Mouse (Mus musculus) B cell, adult 2 months (primary cell): Measurements from ENCODE around the gene Palld.

Experiments
- DNase-seq, 2 experiments: peaks; one replicate each; pipeline ENCODE4 v3.0.0; 2022

Gene Palld

GRCm38 (mm10) chr8:61671151-61671550 lies 231.3 kb downstream of the Palld start:
- no peak for DNase-seq

- DNase-seq, result no peak
Measured at GRCm38 (mm10) chr8:61670376-61670775, 232.1 kb downstream of the Palld start.

DNA sequence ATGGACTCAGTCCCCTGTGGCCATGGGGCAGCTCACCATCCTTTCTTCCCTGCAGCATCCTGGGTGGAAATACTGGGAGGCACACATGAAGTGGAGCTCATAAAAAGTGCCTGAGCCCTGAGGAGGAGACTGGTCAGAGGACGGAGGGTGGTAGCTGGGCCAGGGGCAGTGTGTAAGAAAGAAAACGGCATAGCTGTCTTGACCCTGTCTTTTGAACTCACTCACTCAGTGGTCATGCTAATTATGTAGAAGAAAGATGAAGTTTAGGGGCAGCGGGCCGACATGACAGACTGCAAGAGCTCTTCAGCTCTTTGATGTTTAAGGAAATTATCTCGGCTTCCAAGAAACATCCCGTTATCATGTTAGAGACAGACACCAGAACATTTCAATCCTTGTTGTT lies 235.6 kb downstream of the Palld start:
- DNase-seq, result no peak

GRCm38 (mm10) chr8:61665021-61665420 lies 237.5 kb downstream of the Palld start:
- no peak for DNase-seq

GRCm38 (mm10) chr8:61664162-61664561 lies 238.3 kb downstream of the Palld start:
- DNase-seq, result no peak

- DNase-seq, result no peak
Measured at GRCm38 (mm10) chr8:61662829-61663228, 239.7 kb downstream of the Palld start.

- no peak for DNase-seq
Measured at GRCm38 (mm10) chr8:61661611-61662010, 240.9 kb downstream of the Palld start.

DNA sequence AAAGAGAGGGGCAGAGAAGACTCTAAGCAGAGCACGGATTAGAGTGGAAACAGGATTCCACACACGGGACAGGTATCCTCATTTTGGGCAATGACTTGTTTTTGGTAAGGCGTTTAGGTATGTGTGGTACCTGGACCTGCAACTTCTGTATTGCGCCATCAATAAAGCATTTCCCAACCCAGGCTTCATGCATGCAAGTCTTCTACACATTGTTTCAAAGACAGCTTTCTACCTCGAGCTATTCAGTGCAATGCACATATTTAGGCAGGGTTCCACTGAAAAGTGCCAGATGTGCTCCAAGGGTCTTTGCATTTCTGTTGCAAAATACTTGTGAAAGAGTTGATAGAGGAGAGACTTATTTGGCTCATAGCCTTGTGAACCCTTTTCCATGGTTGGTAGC lies 241.5 kb downstream of the Palld start:
- no peak for DNase-seq

DNA sequence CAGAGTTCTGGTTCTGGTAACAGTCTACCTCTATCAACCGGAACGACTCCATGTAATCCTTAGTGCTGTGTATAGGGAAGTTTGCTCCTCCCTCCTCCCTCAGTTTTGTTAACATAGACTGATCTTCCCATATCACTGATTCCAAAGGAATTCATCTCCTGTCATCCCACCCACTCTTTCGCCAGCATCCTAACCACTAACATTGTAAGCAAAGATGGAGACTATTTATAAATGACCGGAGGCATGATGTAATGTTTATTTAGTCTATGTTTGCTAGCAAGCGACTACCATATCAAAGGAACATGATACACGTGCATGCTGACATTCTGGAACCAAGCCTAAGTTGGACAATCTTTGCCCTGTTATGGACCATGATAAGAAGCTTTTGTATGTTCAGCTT lies 250.5 kb downstream of the Palld start:
- DNase-seq, result no peak

DNA sequence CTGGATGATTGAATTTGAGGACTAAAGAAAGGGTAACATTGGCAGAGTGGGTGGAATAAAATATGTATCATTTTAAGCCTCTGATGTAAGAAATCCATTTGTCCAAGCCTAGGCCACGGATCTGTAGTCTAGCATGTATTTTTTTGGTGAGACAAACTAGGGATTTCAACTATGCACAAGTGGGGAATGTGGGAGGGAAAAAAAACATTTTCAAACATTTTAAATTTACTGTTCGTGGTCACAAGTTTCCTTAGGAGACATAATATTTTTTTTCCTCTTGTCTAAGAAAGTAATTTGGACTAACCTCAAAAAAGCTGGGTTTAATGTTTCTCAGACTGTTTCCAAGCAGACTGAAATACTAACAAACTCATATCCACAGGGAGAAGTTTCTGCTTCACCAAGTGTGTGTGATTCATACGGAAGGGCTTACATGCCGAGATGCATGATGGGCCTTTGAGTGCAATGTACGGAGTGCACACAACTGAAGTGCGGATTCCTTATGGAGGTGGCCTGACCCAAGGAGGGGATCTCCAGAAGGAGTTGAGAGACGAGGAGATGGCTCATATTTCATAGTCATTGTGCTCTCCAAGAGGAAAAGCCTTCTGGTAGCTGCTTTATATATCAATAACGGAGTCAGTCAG lies 256.2 kb downstream of the Palld start:
- no peak for DNase-seq

GRCm38 (mm10) chr8:61645642-61646041 lies 256.8 kb downstream of the Palld start:
- no peak for DNase-seq

DNA sequence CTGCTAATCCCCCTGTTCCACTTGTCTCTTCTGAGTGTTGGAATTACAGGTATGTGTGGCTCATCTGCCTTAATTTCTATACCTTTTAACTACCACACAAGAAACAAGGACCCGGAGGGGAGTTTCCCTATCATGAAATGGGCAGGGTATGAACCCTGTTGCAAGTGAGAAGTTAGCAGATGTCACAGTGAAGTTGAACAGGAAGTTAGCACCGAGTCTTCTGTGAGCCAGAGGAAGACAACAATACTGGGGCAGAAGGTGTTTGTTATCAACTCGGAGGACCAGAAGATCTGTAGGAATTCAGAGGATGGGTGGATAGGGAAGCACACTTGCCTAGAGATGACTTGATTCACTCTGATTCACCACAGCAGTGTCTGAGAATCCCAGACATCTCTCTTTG lies 259.3 kb downstream of the Palld start:
- DNase-seq, result no peak

GRCm38 (mm10) chr8:61642358-61642847 lies 260.1 kb downstream of the Palld start:
- no peak for DNase-seq

- no peak for DNase-seq
Measured at GRCm38 (mm10) chr8:61639596-61639995, 262.9 kb downstream of the Palld start.

GRCm38 (mm10) chr8:61639008-61639407 lies 263.5 kb downstream of the Palld start:
- DNase-seq, result no peak

GRCm38 (mm10) chr8:61637736-61638135 lies 264.8 kb downstream of the Palld start:
- DNase-seq, result no peak

DNA sequence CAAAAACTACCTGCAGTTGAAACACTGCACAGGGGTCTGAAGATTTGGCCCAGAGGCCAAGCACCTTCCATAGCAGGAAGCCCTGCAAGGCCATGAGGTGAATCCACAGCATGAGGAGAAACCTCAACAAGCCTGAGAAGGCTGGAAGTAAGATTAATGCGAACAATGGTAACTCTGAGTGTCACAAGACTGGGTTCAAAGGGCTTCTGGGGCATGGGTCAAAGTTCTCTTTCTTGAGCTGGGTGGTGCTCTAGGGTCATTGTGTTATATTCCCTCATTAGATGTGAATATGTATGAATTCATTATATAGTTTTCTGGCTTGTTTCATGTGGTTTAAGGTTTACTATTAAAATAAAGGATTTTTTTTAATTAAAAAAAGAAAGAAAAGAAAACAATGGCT lies 267.7 kb downstream of the Palld start:
- DNase-seq, result no peak

DNA sequence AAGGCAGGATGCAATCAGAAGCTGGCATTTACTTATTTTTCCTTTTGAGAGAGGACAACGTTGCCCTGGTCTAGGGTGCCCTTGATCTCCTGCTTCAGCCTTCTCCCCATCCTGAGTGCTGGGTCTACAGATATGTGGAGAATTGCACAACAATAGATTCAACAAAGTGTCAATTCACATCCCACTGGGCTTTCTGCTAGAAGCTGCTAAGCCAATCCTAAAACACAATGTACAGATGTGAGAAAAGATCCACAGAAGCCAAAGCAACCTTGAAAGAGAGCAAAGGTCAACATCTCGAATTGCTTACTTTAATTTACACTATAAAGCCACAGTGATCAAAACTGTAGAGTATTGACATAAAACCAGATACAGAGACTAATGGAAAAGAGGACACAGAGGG lies 270.2 kb downstream of the Palld start:
- DNase-seq, result no peak

DNA sequence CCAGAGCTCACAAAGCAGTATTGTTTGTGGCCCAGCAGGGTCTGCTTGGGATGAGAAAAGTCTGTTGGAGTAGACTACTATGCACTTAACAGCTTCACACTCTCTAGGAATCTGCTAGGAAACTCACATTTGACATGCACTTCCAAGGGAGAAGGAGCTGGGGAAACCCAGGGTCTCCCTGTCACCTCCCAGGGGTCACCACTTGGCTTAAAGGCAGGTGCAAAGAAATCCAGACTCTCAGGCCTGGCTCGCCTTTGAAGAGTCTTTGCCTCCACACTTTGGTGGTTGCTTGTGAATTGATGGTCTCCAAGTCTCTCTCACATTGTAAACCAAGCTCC lies 272.9 kb downstream of the Palld start:
- DNase-seq, result no peak

GRCm38 (mm10) chr8:61628938-61629630 lies 273.4 kb downstream of the Palld start:
- no peak for DNase-seq

DNA sequence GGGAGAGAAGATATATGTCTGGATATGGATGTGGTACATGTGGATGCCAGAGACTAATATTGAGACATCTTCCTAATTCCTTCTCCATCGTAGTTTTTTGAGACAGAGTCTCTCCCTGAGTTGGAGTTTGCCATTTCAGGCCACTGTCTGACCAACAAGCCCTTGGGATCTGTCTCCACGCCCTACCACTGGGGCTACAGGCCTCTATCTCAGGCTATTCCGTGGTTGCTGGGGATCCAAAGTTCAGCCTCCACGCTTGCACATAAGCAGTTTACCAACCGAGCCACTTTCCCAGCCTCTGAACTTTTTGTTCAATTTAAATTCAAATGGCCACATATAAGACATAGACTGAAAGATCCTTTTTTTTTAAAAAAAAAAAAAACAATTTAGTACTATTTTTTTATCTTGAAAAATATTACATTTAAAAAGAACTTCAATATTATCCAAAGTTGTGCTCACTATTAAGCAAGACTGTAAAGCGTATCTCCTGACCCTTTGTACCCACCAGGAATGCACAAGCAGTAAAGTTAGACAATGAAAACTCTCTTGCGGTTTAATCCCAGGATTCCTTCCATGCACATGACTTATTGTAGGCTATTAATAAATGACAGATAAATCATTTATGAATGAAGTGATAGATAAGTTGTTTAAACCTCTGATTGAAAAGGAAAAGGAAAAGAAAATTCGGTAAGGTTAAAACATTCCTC lies 276.1 kb downstream of the Palld start:
- no peak for DNase-seq

DNA sequence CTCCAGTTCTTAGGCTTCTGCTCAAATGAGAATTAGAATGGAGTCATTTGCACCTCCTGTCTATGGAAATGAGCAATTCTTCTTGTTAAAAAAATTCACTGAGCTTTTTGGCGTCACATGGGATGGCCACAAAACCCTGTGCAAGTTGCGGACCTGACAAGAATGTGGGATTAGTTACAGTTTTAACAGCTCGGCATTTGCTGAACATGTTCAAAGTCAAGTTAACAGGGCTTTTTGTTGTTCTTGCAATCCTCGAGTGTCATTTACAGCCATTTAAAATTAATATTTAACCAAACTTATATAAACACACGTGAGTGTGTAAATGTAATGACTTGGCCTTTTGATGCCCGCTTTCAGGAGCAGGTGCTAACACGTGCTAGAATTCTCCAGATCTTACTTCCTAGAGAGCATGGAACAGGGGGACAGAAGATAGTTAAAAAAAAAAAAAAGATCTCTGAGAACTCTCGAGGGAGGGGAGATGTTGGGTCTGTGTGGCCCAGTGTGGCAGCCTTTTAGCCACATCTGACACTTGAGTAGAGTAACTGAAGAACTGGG lies 276.8 kb downstream of the Palld start:
- no peak for DNase-seq

DNA sequence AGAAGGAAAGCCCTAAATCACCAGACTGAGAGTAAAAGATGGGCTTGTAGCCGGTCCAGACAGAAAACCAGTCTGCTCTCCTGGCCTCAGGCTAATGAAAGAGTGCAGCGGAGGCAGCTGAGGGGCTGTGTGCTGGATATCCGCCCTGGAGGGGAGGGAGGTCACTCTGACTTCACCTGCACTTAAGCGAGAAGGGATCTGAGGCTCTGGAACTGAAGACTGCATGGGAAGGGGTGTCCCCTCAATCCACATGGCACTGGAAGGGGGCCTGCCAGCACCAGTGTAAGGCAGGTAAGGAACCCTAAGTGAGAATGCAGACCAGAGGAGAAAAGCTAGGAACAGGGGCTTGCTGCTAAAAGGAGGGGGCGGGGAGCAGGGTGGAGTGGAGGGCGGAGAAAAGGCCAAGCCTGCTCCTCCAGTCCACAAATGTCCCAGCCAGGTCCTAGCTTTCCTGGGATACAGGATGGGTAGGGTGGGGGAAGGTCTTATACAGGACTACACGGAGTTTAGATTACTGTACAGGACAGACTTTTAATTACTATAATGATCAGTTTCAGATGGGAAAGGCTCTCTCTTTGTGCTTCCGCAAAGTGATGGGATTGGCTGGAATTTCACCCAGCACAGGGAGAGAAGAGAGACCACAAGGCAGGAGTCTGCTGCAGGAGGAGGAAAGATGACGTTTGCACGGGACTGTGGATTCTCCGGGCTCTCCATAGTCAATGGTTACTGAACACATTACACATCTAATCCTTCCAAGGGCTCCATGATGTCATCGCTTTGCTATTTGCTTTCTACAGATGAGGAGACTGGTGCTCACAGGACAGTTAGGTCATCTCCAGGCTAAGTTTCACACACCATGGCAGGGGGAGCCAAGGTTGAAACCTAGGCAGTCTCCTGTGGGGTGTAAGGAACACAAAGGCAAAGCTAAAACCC lies 278.7 kb downstream of the Palld start:
- DNase-seq, result no peak
